Mouse (Mus musculus): ENCODE data around the gene Erf. TPM values are rescaled to one million over a fixed set of nuclear protein-coding genes. Genes with fewer than 3 reads are reported as not detected.

Erf gene
- polyA plus RNA-seq, 1 experiment from 2014 or later, result 8.8 TPM

- WGBS, result 2% methylated on average over 28 of the region's 49 CpGs
- Histone ChIP-seq H3K27me3 (no peaks in the 10 kb centered on the region), H3K4me1 (peaks cover 67% of the 10 kb centered on the region)
Measured at GRCm38 (mm10) chr7:25279076-25279860, 28.7 kb upstream of the Erf start.

DNA sequence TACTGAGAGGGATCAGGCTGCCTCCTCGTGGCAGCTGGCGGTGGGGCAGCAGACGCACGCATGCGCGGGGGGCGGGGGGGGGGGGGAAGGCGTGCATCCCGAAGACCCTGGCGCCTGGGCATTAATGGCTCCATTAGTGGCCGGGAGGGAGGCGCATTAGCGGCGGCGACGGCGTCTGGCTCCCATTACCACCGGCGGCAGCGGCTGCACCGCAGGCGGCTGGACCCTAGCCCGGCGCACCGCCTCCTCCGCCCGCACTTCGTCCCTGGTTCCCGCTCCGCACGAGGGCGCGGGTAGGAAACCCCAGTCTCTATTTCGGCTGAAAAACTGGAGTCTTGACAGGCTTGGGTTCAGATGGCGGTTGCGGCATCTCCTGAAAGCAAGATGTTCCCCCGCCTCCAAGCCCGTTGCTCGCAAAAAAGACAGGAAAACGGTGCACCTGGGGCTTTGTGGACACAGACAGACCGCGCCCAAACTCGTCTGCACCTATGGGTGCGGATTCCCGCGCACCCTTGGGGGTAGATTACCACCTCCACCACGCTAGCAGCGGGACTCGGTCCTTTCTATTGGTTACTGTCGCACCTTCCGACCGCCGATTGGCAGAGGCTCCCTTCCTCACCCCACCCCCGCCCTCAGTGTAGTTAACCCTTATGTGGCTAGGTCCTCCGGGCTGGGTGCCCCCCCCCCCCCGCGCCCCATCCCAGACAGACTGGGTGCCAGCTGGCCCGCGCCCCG lies 27.9 kb upstream of the Erf start:
- Histone ChIP-seq H3K4me2 (replicated peaks) (peak overlapping the region; percentile 94), H3K27ac (replicated peaks) (peak overlapping the region; percentile 99), H3K4me1 (peaks cover 59% of the 10 kb centered on the region), H3K9me3 (no peaks in the 10 kb centered on the region), H3K4me3 (peak overlapping the region; percentile 62), H3K9ac (replicated peaks) (peak overlapping the region; percentile 84), H3K36me3 (peaks cover 2% of the 10 kb centered on the region), H3K27me3 (no peaks in the 10 kb centered on the region)
- under 1% methylated on average over 55 of the region's 60 CpGs for WGBS
- ATAC-seq (ENCODE audit: low FRiP score, low read depth), result peak; percentile 57

More at GRCm38 (mm10) chr7:25279076-25279860, 28.7 kb upstream of the Erf start:
- ATAC-seq (ENCODE audit: low FRiP score, low read depth), result peak; percentile 68
- peak overlapping the region; percentile 94 for H3K4me2 ChIP-seq (replicated peaks)
- H3K4me3 ChIP-seq, result peak overlapping the region; percentile 62
- H3K36me3 ChIP-seq, result no peaks in the 10 kb centered on the region
- peak overlapping the region; percentile 84 for H3K9ac ChIP-seq (replicated peaks)
- peak overlapping the region; percentile 99 for H3K27ac ChIP-seq (replicated peaks)
- H3K9me3 ChIP-seq, result no peaks in the 10 kb centered on the region

DNA sequence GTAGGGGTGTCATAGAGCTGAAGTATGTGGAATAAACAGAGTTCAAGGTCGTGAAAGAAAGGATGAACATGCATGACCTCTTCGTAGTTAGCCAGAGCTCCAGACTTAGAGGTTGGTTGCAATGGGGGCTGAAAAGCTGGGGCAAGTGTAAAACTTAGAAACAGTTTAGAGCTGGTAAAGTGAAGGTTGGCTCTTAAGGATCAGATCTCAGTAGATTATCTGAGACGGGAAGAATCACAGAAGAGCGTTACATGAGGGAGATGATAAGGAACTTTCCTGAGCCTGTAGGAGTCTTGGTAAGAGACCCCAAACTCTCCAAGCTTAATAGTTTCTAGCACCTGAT lies 27.4 kb upstream of the Erf start:
- H3K4me3 ChIP-seq, result peak overlapping the region; percentile 62
- H3K36me3 ChIP-seq, result peaks cover 7% of the 10 kb centered on the region
- H3K27ac ChIP-seq (replicated peaks), result peak overlapping the region; percentile 99
- 16% methylated on average over 4 of the region's 4 CpGs for WGBS
- H3K27me3 ChIP-seq, result no peaks in the 10 kb centered on the region
- peaks cover 54% of the 10 kb centered on the region for H3K4me1 ChIP-seq
- peak overlapping the region; percentile 94 for H3K4me2 ChIP-seq (replicated peaks)
- ATAC-seq (ENCODE audit: low FRiP score, low read depth), result no peak
- H3K9me3 ChIP-seq, result no peaks in the 10 kb centered on the region
- peak overlapping the region; percentile 84 for H3K9ac ChIP-seq (replicated peaks)

GRCm38 (mm10) chr7:25277405-25277804 lies 26.8 kb upstream of the Erf start:
- no peak for ATAC-seq (ENCODE audit: low FRiP score, low read depth)
- 89% methylated on average over 4 of the region's 4 CpGs for WGBS
- Histone ChIP-seq H3K4me2 (replicated peaks) (peak overlapping the region; percentile 94), H3K4me1 (peaks cover 52% of the 10 kb centered on the region), H3K27ac (replicated peaks) (peak overlapping the region; percentile 99), H3K4me3 (peak overlapping the region; percentile 62; the same call in 1 of the 2 replicates), H3K27me3 (no peaks in the 10 kb centered on the region), H3K36me3 (peaks cover 13% of the 10 kb centered on the region), H3K9me3 (no peaks in the 10 kb centered on the region), H3K9ac (replicated peaks) (peak overlapping the region; percentile 84)

- 57% methylated on average over 9 of the region's 9 CpGs for WGBS
- Histone ChIP-seq H3K9me3 (no peaks in the 10 kb centered on the region), H3K9ac (replicated peaks) (no peak overlapping the region; the same call in 1 of the 2 replicates), H3K27ac (replicated peaks) (no peak overlapping the region), H3K36me3 (peaks cover 21% of the 10 kb centered on the region), H3K4me1 (peaks cover 41% of the 10 kb centered on the region), H3K4me2 (replicated peaks) (no peak overlapping the region), H3K27me3 (no peaks in the 10 kb centered on the region), H3K4me3 (no peak overlapping the region)
- ATAC-seq (ENCODE audit: low FRiP score, low read depth), result no peak
Measured at GRCm38 (mm10) chr7:25275555-25276298, 25.2 kb upstream of the Erf start.

- Histone ChIP-seq H3K9me3 (no peaks in the 10 kb centered on the region), H3K9ac (replicated peaks) (peak overlapping the region; percentile 25; the same call in 1 of the 2 replicates), H3K27ac (replicated peaks) (no peak overlapping the region), H3K4me2 (replicated peaks) (no peak overlapping the region), H3K27me3 (no peaks in the 10 kb centered on the region), H3K4me3 (no peak overlapping the region), H3K4me1 (peaks cover 35% of the 10 kb centered on the region), H3K36me3 (peaks cover 21% of the 10 kb centered on the region)
- no peak for ATAC-seq (ENCODE audit: low FRiP score, low read depth)
- 87% methylated on average over 3 of the region's 3 CpGs for WGBS
Measured at GRCm38 (mm10) chr7:25274996-25275395, 24.4 kb upstream of the Erf start.

DNA sequence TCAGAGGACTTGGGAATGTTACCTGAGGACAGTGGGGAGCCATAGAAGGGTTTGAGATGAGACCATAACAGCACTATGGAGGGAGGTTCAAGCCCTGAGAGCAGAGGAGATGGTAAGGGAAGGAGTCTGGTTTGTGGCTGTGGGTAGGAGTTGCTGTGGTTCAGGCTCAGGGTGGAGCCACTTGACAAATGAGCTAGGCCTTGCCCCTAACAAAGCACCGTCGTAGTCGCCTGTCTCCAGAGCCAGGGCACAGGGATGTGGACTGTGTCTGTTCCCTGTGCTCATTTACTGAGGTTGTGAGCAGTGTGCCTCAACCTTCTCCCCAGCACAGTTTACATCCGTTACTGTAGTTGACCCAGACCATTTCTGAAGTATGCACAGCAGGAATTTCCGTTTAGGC lies 24.0 kb upstream of the Erf start:
- ATAC-seq (ENCODE audit: low FRiP score, low read depth), result no peak
- 62% methylated on average over 5 of the region's 5 CpGs for WGBS
- no peaks in the 10 kb centered on the region for H3K9me3 ChIP-seq
- H3K9ac ChIP-seq (replicated peaks), result peak overlapping the region; percentile 25
- no peak overlapping the region for H3K4me2 ChIP-seq (replicated peaks)
- peaks cover 35% of the 10 kb centered on the region for H3K4me1 ChIP-seq
- H3K27me3 ChIP-seq, result no peaks in the 10 kb centered on the region
- H3K4me3 ChIP-seq, result no peak overlapping the region
- H3K27ac ChIP-seq (replicated peaks), result no peak overlapping the region
- H3K36me3 ChIP-seq, result peaks cover 21% of the 10 kb centered on the region

DNA sequence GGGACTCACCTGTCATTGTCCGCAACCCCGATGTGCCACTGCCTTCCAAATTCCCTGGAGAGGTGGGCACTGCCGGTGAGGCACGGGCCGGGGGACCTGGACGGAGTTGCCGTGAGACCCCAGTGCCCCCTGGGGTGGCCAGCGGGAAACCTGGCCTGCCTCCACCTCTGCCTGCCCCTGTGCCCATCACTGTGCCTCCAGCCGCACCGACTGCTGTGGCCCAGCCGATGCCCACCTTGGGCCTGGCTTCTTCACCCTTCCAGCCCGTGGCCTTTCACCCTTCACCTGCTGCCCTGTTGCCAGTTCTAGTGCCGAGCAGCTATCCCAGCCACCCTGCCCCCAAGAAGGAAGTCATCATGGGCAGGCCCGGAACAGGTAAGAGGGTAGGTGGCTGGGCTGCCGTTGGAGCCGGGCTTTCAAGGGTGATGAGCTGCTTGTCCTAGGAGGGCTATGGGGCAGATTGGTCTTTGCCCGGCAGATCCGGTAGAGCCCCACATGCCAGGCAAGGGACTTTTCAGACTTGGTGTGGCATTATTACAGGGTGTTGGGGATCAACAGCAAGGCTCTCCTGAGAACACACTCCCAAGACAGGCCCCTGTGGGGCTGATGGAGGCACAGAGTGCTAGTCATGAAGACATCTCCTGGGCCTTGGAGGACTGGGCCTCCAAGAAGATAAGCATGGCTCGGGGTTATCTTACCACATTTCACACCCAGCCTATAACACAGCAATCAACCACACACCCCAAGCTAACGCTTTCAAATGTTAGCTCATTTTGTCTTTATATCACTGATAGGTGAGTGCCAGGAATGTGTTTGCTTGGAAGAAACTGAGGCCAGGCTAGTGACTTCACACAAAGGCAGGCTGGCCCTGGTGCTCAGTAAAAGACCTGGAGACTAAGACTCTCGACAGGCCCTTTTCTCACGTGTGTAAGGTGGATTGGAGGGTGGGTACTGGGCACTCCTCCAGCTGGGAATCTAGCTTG lies 23.0 kb upstream of the Erf start:
- Histone ChIP-seq H3K9me3 (no peaks in the 10 kb centered on the region), H3K4me1 (peaks cover 44% of the 10 kb centered on the region), H3K27me3 (no peaks in the 10 kb centered on the region), H3K27ac (replicated peaks) (no peak overlapping the region), H3K4me2 (replicated peaks) (no peak overlapping the region), H3K4me3 (no peak overlapping the region), H3K36me3 (peaks cover 21% of the 10 kb centered on the region), H3K9ac (replicated peaks) (peak overlapping the region; percentile 25; the same call in 1 of the 2 replicates)
- no peak for ATAC-seq (ENCODE audit: low FRiP score, low read depth)
- WGBS, result 92% methylated on average over 22 of the region's 22 CpGs

GRCm38 (mm10) chr7:25272445-25273258 lies 22.1 kb upstream of the Erf start:
- Histone ChIP-seq H3K27me3 (no peaks in the 10 kb centered on the region), H3K9me3 (no peaks in the 10 kb centered on the region), H3K9ac (replicated peaks) (no peak overlapping the region), H3K27ac (replicated peaks) (no peak overlapping the region), H3K4me2 (replicated peaks) (no peak overlapping the region), H3K4me1 (peaks cover 40% of the 10 kb centered on the region), H3K4me3 (no peak overlapping the region), H3K36me3 (peaks cover 21% of the 10 kb centered on the region)
- no peak for ATAC-seq (ENCODE audit: low FRiP score, low read depth)
- WGBS, result 89% methylated on average over 38 of the region's 38 CpGs

DNA sequence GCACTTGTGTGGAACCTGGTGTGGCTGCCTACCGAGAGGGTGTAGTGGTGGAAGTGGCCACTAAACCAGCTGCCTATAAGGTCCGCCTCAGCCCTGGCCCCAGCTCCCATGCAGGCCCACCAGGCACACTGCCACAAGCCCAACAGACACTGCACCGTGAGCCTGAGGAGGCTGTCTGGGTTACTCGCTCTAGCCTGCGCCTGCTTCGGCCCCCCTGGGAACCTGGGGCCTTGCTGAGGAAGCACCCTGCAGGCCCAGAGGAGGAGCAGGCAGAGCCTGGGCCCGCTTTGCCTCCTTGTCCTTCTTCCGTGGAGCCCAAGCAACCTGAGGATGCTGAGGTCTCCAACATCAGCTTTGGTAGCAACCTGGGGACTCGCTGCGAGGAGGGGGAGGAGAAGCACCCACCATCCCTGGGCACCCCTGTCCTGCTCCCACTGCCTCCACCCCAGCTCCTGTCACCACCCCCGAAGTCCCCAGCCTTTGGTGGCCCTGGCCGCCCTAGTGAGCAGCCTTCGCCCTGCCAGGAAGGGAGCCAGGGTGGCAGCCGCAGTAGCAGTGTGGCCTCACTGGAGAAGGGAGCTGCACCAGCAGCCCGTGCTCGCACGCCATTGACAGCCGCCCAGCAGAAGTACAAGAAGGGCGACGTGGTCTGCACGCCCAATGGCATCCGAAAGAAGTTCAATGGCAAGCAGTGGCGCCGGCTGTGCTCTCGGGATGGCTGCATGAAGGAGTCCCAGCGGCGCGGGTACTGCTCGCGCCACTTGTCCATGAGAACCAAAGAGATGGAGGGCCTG lies 21.3 kb upstream of the Erf start:
- H3K9ac ChIP-seq (replicated peaks), result no peak overlapping the region
- H3K9me3 ChIP-seq, result no peaks in the 10 kb centered on the region
- no peak overlapping the region for H3K27ac ChIP-seq (replicated peaks)
- no peak overlapping the region for H3K4me3 ChIP-seq
- no peaks in the 10 kb centered on the region for H3K27me3 ChIP-seq
- WGBS, result 90% methylated on average over 30 of the region's 30 CpGs
- peaks cover 21% of the 10 kb centered on the region for H3K36me3 ChIP-seq
- no peak for ATAC-seq (ENCODE audit: low FRiP score, low read depth)
- H3K4me2 ChIP-seq (replicated peaks), result no peak overlapping the region
- H3K4me1 ChIP-seq, result peaks cover 36% of the 10 kb centered on the region
